Mouse (Mus musculus) adrenal gland, postnatal 4 days (tissue): ENCODE measurements around the gene Kat2a. TPM values are rescaled to one million over a fixed set of nuclear protein-coding genes. Genes with fewer than 3 reads are reported as not detected.

Experiments
- DNase-seq, 2 experiments: peaks; one replicate each; pipeline ENCODE4 v3.0.0; 2021 to 2022; ENCODE audit warnings: low spot score in 2 of 2, mixed read lengths in 2 of 2
- long read RNA-seq, 2 experiments: library from polyadenylated mRNA; stranded (forward); transcript quantifications; one replicate each; pipeline ENCODE4 v2.0.0; 2021
- total RNA-seq, 2 experiments: library from RNA; stranded (reverse); gene quantifications; 2 replicates each; pipeline ENCODE4 v1.2.3; 2021

Gene Kat2a
- 10 to 100 TPM; 54.4 to 56.9 TPM for total RNA-seq
- long read RNA-seq, experiment 1, transcript Kat2a-201 (18 exons, 3,043 nt), result major isoform, 16 of 54 reads
- long read RNA-seq, experiment 1, transcript Kat2a-204 (18 exons, 2,946 nt), result minor isoform, 14 of 54 reads
- long read RNA-seq, experiment 1, transcript Kat2a-202 (18 exons, 3,046 nt), result minor isoform, 13 of 54 reads
- long read RNA-seq, experiment 1, partial matches to known transcripts, result 2 of 54 reads
- long read RNA-seq, experiment 1, other reads (novel, unspliced or antisense), result 8 of 54 reads
- long read RNA-seq, experiment 2, transcript Kat2a-204 (18 exons, 2,946 nt), result minor isoform, 5 of 52 reads
- long read RNA-seq, experiment 2, transcript Kat2a-202 (18 exons, 3,046 nt), result minor isoform, 7 of 52 reads
- long read RNA-seq, experiment 2, transcript Kat2a-201 (18 exons, 3,043 nt), result major isoform, 21 of 52 reads
- long read RNA-seq, experiment 2, partial matches to known transcripts, result 11 of 52 reads
- long read RNA-seq, experiment 2, other reads (novel, unspliced or antisense), result 7 of 52 reads

- DNase-seq, result peak; percentile 61 to 67
Measured at GRCm38 (mm10) chr11:100711783-100712615, at the start of gene Kat2a. TSS of gene Kat2a (minus strand) at chr11:100712465.

DNA sequence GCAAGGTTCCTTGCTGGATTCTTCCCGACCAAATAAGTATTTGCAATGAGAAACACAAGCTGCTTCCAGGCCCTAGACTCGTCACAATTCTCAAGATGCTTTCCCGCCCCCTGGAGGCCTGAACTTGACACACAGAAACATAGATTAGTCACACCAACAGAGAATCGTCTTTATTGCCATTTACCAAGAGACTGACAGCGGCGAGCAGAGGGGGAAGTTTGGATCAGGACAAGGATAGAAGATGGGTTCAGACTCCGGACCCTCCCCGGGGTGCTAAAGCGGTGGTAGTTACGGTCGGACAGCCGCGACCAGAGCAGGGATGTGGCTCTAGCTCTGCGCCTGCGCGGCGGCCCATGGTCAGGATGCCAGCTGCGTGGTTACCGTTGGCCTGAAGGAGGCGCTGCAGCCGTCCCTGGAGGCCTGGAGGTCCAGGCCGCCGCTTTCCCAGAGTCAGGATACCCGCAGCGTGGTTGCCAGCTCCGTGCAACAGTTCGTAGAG is 49.3 kb upstream of the Kat2a start:
- peak; percentile 78 to 86 for DNase-seq

DNA sequence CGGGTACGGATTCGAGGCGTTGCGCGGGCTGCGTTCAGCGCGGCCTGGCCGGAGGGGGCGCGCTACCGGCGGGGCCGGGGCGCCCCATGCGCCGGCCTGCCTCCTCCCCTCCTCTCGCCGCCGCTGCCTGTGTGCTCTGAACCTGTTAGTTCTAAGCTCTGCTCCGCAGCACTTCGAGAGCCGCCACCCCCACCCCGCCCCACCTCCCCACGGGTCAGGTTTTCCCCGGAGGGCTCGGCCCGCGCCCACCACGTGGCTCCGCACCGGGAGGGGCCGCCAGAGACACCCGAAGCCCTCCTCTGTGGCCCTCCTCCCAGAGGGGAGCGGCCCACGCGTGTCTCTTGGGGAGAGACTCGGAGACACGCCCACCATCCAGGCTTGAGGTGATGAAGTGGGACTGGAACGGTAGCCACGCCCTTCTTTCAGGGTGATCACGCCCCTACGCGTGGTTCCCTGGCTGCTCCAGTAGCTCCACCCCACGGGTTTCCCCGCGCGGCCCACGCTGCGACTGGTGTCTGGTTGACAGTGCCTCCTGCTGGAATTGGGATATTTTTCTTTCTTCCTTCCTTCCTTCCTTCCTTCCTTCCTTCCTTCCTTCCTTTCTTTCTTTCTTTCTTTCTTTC is 47.5 kb upstream of the Kat2a start, which contains the start of gene Kcnh4:
Kcnh4 (minus strand) TSS at position 332 of the 623 bp plus-strand sequence.
- DNase-seq, result no peak

- no peak for DNase-seq
Measured at GRCm38 (mm10) chr11:100758707-100759610, 46.7 kb upstream of the Kat2a start.

GRCm38 (mm10) chr11:100757566-100757965 is 45.3 kb upstream of the Kat2a start:
- no peak for DNase-seq

DNA sequence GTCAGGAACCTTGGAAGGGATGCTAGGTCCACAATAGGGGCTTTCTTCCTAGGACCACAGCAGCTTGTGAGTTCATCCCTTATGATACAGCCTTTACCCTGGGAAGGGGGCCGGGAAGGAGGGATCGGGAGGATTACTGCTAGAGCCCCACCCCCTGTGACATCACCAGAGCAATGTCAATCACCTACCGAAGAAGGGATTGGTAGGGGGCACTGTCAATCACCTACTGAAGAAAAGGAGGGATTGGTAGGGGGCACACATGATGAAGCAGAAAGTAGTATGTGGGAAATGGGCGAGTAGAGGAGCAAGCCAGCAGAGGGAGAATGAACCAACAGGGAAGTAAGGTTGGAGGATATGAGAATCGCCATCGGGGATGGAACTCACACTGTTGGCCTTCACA is 44.2 kb upstream of the Kat2a start:
- DNase-seq, result no peak

DNA sequence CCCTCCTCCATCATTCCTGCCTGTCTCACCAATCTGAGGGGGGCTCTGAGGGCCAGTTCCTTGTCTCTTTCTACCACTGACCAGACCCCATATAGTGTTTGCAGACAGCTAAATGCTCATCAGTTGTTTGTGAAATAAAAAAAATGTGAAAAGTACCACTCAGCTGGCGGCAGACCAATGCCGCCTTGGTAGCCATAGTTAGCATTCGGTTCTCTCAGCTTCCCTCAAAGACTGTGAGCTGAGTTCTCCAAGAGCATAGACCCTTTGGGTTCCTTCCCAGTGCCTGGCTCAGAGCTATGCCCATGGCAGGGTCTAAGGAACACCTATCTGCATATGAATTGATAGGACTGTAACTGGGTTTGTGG is 42.4 kb upstream of the Kat2a start:
- DNase-seq, result no peak

- no peak for DNase-seq
Measured at GRCm38 (mm10) chr11:100754021-100754692, 41.9 kb upstream of the Kat2a start.

- no peak for DNase-seq
Measured at GRCm38 (mm10) chr11:100752294-100752693, 40.0 kb upstream of the Kat2a start.

DNA sequence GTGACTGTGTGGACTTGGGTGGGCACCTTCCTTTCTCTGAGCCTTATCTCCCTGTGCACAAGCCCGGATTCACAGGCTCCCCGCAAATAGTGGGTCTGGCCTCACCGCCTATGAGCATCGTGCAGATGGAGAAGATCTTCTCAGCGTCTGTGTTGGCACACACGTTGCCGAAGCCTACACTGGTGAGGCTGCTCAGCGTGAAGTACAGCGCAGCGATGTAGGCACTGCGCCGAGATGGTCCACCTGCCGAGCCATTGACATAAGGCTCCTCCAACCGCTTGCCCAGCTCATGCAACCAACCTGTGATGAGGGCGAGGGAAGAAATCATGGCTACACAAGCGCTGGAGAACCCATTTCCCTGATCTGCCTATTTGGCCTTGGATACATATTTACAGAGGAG is 37.9 kb upstream of the Kat2a start:
- DNase-seq, result no peak

DNA sequence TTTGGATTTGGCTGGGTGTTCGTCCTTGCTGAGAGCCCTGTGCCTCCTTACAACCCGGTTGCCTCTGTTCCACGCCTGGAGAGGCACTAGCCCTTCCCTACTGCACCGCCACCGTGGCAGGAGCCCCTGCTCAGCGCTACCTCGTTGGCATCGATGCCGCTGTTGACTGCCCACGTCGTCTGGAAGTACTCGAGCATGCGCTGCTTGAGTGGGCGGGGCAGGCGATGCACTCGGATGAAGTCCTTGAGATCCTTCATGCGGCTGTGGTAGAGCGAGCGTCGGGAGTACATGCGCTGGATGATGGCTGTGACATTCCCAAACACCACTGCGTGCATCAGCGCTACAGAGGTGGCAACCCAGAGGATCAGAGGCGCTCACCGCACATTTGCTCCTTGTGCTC is 37.2 kb upstream of the Kat2a start:
- no peak for DNase-seq

DNA sequence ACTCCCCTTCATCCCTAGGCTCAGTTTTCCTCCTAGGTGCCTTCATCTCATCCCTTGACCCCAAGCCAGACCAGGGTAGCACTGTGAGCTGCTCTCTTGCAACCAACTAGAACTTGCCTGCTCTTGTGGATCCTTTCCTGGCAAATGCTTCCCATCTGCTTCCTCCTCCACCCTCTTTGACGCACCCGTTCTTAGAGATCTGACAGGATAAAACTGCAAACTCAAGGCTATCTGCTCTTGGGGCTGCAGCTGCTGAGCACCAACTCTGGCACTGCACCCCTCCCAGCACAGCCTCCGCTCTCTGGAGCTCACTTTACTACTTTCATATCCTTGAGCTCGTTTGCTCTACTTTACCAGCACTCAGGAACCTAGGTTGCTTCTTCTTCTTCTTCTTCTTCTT is 36.4 kb upstream of the Kat2a start:
- DNase-seq, result no peak

GRCm38 (mm10) chr11:100747114-100747513 is 34.8 kb upstream of the Kat2a start:
- DNase-seq, result no peak

DNA sequence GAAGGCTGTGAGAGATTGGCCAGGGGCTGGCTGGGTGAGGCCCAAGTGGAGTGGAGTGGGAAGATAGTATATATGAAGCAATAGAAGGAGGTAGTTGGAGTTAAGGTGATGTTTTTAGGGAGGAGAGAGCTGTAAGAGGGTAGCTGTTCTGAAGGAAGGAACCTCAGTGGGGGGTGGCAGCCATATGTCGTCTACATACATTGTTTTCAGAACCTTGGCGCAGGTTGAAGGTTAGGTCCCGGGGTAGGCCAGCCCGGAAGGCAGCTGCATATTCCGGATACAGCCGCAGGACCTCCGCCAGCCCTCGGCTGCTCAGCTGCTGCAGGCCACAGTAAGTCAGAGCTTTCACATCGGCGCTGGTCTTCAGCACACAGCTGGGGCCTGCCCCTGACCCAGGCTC is 34.3 kb upstream of the Kat2a start:
- no peak for DNase-seq

- peak in 1 of 2 experiments; percentile 30 for DNase-seq
Measured at GRCm38 (mm10) chr11:100745085-100745484, 32.8 kb upstream of the Kat2a start.

DNA sequence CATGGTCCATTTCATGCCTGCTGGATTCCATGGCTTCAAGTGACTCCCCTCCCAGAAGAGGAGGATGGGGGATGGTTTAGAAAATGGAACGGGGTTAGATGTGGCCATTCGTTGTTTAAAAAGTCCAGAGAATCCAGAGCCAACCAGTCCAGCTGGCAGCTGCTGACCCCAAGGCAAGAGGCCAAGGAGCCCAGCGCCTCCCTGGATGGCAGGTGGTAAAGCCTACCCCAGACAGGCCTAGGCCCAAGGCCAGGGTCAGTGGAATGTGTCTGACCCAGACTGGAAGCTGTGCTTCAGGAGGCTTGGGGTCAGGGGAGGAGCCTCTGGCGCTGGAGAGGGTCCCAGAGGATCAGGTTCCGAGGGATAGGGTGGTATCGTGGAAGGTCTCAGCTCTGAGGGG is 29.1 kb upstream of the Kat2a start:
- DNase-seq, result no peak

- DNase-seq, result no peak
Measured at GRCm38 (mm10) chr11:100738749-100739148, 26.5 kb upstream of the Kat2a start.

- peak; percentile 93 to 98 for DNase-seq
Measured at GRCm38 (mm10) chr11:100738066-100738604, 25.9 kb upstream of the Kat2a start, which contains the start of gene Rab5c. TSS of gene Rab5c (minus strand) at chr11:100738215.

GRCm38 (mm10) chr11:100737105-100737733 is 25.0 kb upstream of the Kat2a start:
- DNase-seq, result no peak
